Mouse (Mus musculus) kidney, adult 2 months (tissue): ENCODE data around the gene Mterf1a.

Source experiments
- CTCF ChIP-seq: fragments of 200-500 bp; conservative IDR thresholded peaks from 2 replicates; pipeline ENCODE4 v1.5.1; 2011; ENCODE audit warnings: low read depth, mild to moderate bottlenecking, control low read depth, low read length, moderate library complexity, mixed read lengths; ENCODE audit not compliant: insufficient read depth, insufficient read length
- POLR2A ChIP-seq: fragments of 200-500 bp; IDR thresholded peaks from one replicate; pipeline ENCODE4 v1.6.1; 2011; ENCODE audit warnings: low read depth, low read length, control low read depth

DNA sequence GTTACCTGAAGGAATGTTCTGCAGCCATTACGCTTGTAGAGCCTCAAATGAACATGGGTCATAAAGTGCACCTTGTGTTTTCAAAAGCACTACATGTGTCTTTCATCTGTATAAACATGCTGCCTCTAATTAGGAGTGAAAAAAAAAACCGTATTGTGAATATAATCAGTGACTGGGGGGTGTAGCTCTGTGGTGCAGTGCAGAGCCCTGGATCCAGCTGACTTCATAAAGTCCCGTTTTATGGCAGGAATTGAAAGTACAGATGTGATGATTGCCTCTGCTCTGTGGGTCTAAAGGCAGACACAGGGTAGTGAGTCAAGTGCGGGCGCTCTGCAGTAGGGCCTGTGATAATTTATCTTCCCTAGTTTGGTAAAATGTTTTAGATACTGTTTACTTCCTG, 37.0 kb upstream of the Mterf1a start:
- TF ChIP-seq CTCF (no peak), POLR2A (no peak)
